Mouse (Mus musculus) midbrain, postnatal 0 days (tissue): ENCODE data around the gene Terf2. TPM values are rescaled to one million over a fixed set of nuclear protein-coding genes. Genes with fewer than 3 reads are reported as not detected.
"Not testable (repeated sequence)": the region's sequence is repeated elsewhere in the genome, so short reads cannot be mapped to it uniquely, and the experiment has no call there.

Experiments used
- ATAC-seq: fragments of 200-750 bp; cut with Nextera tagmentation; 2 replicates; pipeline ENCODE4 v1.8.0; 2017; ENCODE audit warnings: moderate number of reproducible peaks, mild to moderate bottlenecking, moderate TSS enrichment, moderate library complexity; ENCODE audit not compliant: low FRiP score
- DNase-seq: peaks from one replicate; pipeline ENCODE4 v3.0.0-alpha.2; 2015; ENCODE audit warnings: low spot score
- H3K27ac ChIP-seq: fragments of 300-500 bp; sonication (generic); 2 replicates; pipeline ENCODE4 v1.5.1; 2014; ENCODE audit warnings: low read depth, mild to moderate bottlenecking, low read length, mixed read lengths
- H3K27me3 ChIP-seq: fragments of 300-500 bp; sonication (generic); 2 replicates; pipeline ENCODE4 v1.6.1; 2014; ENCODE audit warnings: low read length, control low read depth, mixed read lengths; ENCODE audit not compliant: insufficient read depth
- H3K36me3 ChIP-seq: fragments of 300-500 bp; sonication (generic); 2 replicates; pipeline ENCODE4 v1.6.1; 2014; ENCODE audit warnings: low read length, control low read depth, mixed read lengths; ENCODE audit not compliant: insufficient read depth
- H3K4me1 ChIP-seq: fragments of 300-500 bp; sonication (generic); 2 replicates; pipeline ENCODE4 v1.6.1; 2014; ENCODE audit warnings: mild to moderate bottlenecking, control low read depth, antibody characterized with exemption, low read length, mixed read lengths; ENCODE audit not compliant: insufficient read depth
- H3K4me2 ChIP-seq: fragments of 300-500 bp; sonication (generic); 2 replicates; pipeline ENCODE4 v1.6.1; 2014; ENCODE audit warnings: low read depth, mild to moderate bottlenecking, low read length, mixed read lengths; ENCODE audit not compliant: poor library complexity, severe bottlenecking
- H3K4me3 ChIP-seq: fragments of 300-500 bp; sonication (generic); 2 replicates; pipeline ENCODE4 v1.5.1; 2014; ENCODE audit warnings: low read depth, mild to moderate bottlenecking, low read length, moderate library complexity
- H3K9ac ChIP-seq: fragments of 300-500 bp; sonication (generic); replicated peaks from 2 replicates; pipeline ENCODE4 v1.6.1; 2014; ENCODE audit warnings: mild to moderate bottlenecking, low read length, moderate library complexity, mixed read lengths; ENCODE audit not compliant: poor library complexity, severe bottlenecking
- H3K9me3 ChIP-seq: fragments of 300-500 bp; sonication (generic); 2 replicates; pipeline ENCODE4 v1.6.1; 2016; ENCODE audit warnings: low read length, control low read depth
- CTCF ChIP-seq: IDR thresholded peaks from 2 replicates; pipeline ENCODE4 v1.5.1; 2016; ENCODE audit warnings: antibody characterized with exemption, mild to moderate bottlenecking
- WGBS: fragments of 180-500 bp; shearing (Covaris S2); extraction: QIAGEN DNeasy Blood & Tissue Kit; methylation state at CpG from one replicate; pipeline ENCODE4 v1.1.7; 2014; 5-methylcytosine and 5-hydroxymethylcytosine counted together
- polyA plus RNA-seq: library from polyadenylated mRNA; unstranded; fragments of >200 nt; fragmentation: Nextera tagmentation; extraction: Ambion mirVana; gene quantifications from 2 replicates; pipeline ENCODE4 v1.2.1, GENCODE M21; 2015
- total RNA-seq: library from RNA; depleted of rRNA; stranded (reverse); fragments of >200 nt; gene quantifications from 2 replicates; pipeline ENCODE4 v1.2.3, GENCODE M21; 2014

The Terf2 gene
- total and polyA plus RNA-seq, 2 experiments from 2014 or later = 20.4 to 25.7 TPM

GRCm38 (mm10) chr8:107045478-107045877, 50.9 kb downstream of the Terf2 start:
- H3K9me3 ChIP-seq = no peaks in the 10 kb centered on the region
- H3K27ac ChIP-seq = no peak overlapping the region
- no peak overlapping the region for H3K4me2 ChIP-seq
- no peaks in the 10 kb centered on the region for H3K27me3 ChIP-seq
- peaks cover 2% of the 10 kb centered on the region; the same call in 1 of the 2 replicates for H3K4me1 ChIP-seq
- no peak for TF ChIP-seq CTCF
- H3K36me3 ChIP-seq = peaks cover 52% of the 10 kb centered on the region
- DNase-seq = no peak
- H3K9ac ChIP-seq = no peak overlapping the region
- no peak overlapping the region for H3K4me3 ChIP-seq
- WGBS = 93% methylated on average over 6 of the region's 6 CpGs
- ATAC-seq = no peak

GRCm38 (mm10) chr8:107040632-107041031, 55.7 kb downstream of the Terf2 start:
- 86% methylated on average over 7 of the region's 7 CpGs for WGBS
- peaks cover 67% of the 10 kb centered on the region for H3K36me3 ChIP-seq

GRCm38 (mm10) chr8:107036626-107037025, 59.7 kb downstream of the Terf2 start:
- 83% methylated on average over 8 of the region's 8 CpGs for WGBS
- Histone ChIP-seq H3K4me1 (peaks cover 7% of the 10 kb centered on the region), H3K36me3 (peaks cover 29% of the 10 kb centered on the region), H3K27ac (no peak overlapping the region), H3K4me3 (no peak overlapping the region), H3K27me3 (no peaks in the 10 kb centered on the region), H3K4me2 (no peak overlapping the region), H3K9me3 (no peaks in the 10 kb centered on the region), H3K9ac (no peak overlapping the region)
- ATAC-seq (no peak), DNase-seq (no peak)
- no peak for TF ChIP-seq CTCF

More at GRCm38 (mm10) chr8:107040632-107041031, 55.7 kb downstream of the Terf2 start:
- no peak overlapping the region for H3K27ac ChIP-seq
- no peak for DNase-seq
- H3K4me1 ChIP-seq = no peaks in the 10 kb centered on the region
- TF ChIP-seq CTCF = no peak
- ATAC-seq = no peak
- no peaks in the 10 kb centered on the region for H3K27me3 ChIP-seq
- H3K4me3 ChIP-seq = no peak overlapping the region
- no peak overlapping the region for H3K4me2 ChIP-seq
- no peaks in the 10 kb centered on the region for H3K9me3 ChIP-seq
- no peak overlapping the region for H3K9ac ChIP-seq

- ATAC-seq = no peak
- no peaks in the 10 kb centered on the region for H3K9me3 ChIP-seq
- no peak overlapping the region for H3K4me3 ChIP-seq
- no peak for DNase-seq
- peaks cover 26% of the 10 kb centered on the region for H3K36me3 ChIP-seq
- TF ChIP-seq CTCF = no peak
- H3K4me2 ChIP-seq = no peak overlapping the region
- 94% methylated on average over 3 of the region's 3 CpGs for WGBS
- H3K9ac ChIP-seq = no peak overlapping the region
- no peak overlapping the region for H3K27ac ChIP-seq
- H3K27me3 ChIP-seq = no peaks in the 10 kb centered on the region
- peaks cover 7% of the 10 kb centered on the region for H3K4me1 ChIP-seq
These were observed 60.7 kb downstream of the Terf2 start for GRCm38 (mm10) chr8:107035641-107036040.

GRCm38 (mm10) chr8:107033609-107034008, 62.7 kb downstream of the Terf2 start:
- ATAC-seq, H3K36me3 ChIP-seq, H3K4me2 ChIP-seq, DNase-seq, H3K4me1 ChIP-seq, H3K27me3 ChIP-seq, H3K4me3 ChIP-seq, H3K27ac ChIP-seq, H3K9ac ChIP-seq, H3K9me3 ChIP-seq: not testable (repeated sequence)
- 86% methylated on average over 2 of the region's 2 CpGs for WGBS

GRCm38 (mm10) chr8:107031577-107032090, 64.7 kb downstream of the Terf2 start:
- ATAC-seq (no peak), DNase-seq (no peak)
- H3K4me1 ChIP-seq = peaks cover 7% of the 10 kb centered on the region
- H3K27me3 ChIP-seq = no peaks in the 10 kb centered on the region
- H3K9ac ChIP-seq = peak overlapping the region; percentile 95
- H3K4me3 ChIP-seq = peak overlapping the region; percentile 98
- TF ChIP-seq CTCF = no peak
- H3K9me3 ChIP-seq = no peaks in the 10 kb centered on the region
- peak overlapping the region; percentile 73 for H3K27ac ChIP-seq
- WGBS = under 1% methylated on average over 34 of the region's 40 CpGs
- 0 out of 2 replicates have a peak, but pooled peaks cover 6% of the 10 kb centered on the region for H3K36me3 ChIP-seq
- peak overlapping the region; percentile 73 for H3K4me2 ChIP-seq
